Mouse (Mus musculus) heart, embryonic 10.5 days (tissue): ENCODE results near the gene Spink8. TPM values are rescaled to one million over a fixed set of nuclear protein-coding genes. Genes with fewer than 3 reads are reported as not detected.

Source experiments
- DNase-seq: peaks from one replicate; pipeline ENCODE4 v3.0.0-alpha.2; 2017; ENCODE audit warnings: low spot score
- H3K27ac ChIP-seq: fragments of 300-500 bp; sonication (generic); 2 replicates; pipeline ENCODE4 v1.5.1; 2016; ENCODE audit warnings: mild to moderate bottlenecking
- H3K27me3 ChIP-seq: fragments of 300-500 bp; sonication (generic); 2 replicates; pipeline ENCODE4 v1.6.1; 2016; ENCODE audit warnings: mild to moderate bottlenecking; ENCODE audit not compliant: poor library complexity, insufficient read depth, severe bottlenecking
- H3K36me3 ChIP-seq: fragments of 300-500 bp; sonication (generic); 2 replicates; pipeline ENCODE4 v1.6.1; 2016; ENCODE audit warnings: mild to moderate bottlenecking, moderate library complexity
- H3K4me1 ChIP-seq: fragments of 300-500 bp; sonication (generic); 2 replicates; pipeline ENCODE4 v1.6.1; 2016; ENCODE audit warnings: mild to moderate bottlenecking
- H3K4me3 ChIP-seq: fragments of 300-500 bp; sonication (generic); 2 replicates; pipeline ENCODE4 v1.5.1; 2016; ENCODE audit warnings: mild to moderate bottlenecking, moderate library complexity
- H3K9me3 ChIP-seq: fragments of 300-500 bp; sonication (generic); 2 replicates; pipeline ENCODE4 v1.6.1; 2016; ENCODE audit warnings: mild to moderate bottlenecking, moderate library complexity
- WGBS: fragments of 180-500 bp; shearing (Covaris S2); methylation state at CpG from one replicate; pipeline ENCODE4 v1.1.7; 2016; 5-methylcytosine and 5-hydroxymethylcytosine counted together
- polyA plus RNA-seq: library from polyadenylated mRNA; unstranded; fragments of >200 nt; fragmentation: Nextera tagmentation; extraction: Ambion mirVana; gene quantifications from 2 replicates; pipeline ENCODE4 v1.2.1, GENCODE M21; 2016

The Spink8 gene
- polyA plus RNA-seq, 1 experiment from 2014 or later = not detected

DNA sequence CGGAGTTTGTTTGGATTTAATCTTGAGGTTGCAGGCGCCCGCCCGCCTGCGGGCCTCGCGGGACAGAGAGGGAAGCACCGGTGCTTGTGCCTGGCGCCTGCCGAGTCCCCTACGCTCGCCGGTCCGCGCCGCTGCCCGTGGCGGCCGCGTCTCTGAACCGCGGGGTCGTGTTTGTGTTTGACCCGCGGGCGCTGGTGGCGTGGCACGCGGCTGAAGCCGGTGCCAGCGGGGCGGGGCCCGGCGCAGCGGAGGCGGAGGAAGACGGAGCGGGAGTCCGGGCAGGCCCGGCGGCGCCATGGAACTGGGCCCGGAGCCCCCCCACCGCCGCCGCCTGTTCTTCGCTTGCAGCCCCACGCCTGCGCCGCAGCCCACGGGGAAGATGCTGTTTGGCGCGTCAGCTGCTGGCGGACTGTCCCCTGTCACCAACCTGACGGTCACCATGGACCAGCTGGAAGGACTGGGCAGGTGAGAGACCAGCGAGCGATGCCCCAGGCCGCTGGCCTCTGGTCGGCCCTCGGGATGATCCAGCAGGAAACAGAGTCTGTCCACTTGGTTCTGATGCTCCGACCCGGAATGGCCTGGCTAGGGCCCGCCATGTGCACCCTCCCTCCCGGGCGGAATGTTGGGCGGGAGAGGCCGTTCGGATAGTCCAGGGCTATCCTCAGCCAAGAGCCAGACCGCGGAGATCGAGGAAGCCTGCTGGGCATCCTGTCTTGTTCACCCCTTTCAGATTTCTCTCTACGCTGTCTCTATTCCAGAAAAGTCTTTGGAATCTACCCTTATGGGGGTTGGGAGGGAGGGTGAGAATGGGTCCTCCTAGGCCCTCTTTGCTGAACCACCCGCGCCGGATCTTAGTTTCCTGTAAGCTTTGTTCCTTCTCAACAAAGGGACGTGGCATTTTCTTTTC, 63.9 kb downstream of the Spink8 start:
- Histone ChIP-seq H3K4me3 (peak overlapping the region; percentile 100), H3K36me3 (peaks cover 36% of the 10 kb centered on the region), H3K27ac (peak overlapping the region; percentile 97), H3K4me1 (peaks cover 12% of the 10 kb centered on the region), H3K9me3 (no peaks in the 10 kb centered on the region), H3K27me3 (no peaks in the 10 kb centered on the region)
- under 1% methylated on average over 76 of the region's 76 CpGs for WGBS
- peak; percentile 86 for DNase-seq

Other genes with a start within 250 kb of the Spink8 start
- not detected in 2 replicates for gene Fbxw15, start 244.0 kb upstream of the Spink8 start, polyA plus RNA-seq
- not detected in 2 replicates for gene Fbxw24, start 186.2 kb upstream of the Spink8 start, polyA plus RNA-seq
- not detected in 2 replicates for gene Fbxw25, start 147.6 kb upstream of the Spink8 start, polyA plus RNA-seq
- gene Fbxw18, start 109.6 kb upstream of the Spink8 start, polyA plus RNA-seq = not detected in 2 replicates
- not detected in 2 replicates for gene Fbxw26, start 66.2 kb upstream of the Spink8 start, polyA plus RNA-seq
- not detected in 2 replicates for gene Fbxw27, start 21.6 kb upstream of the Spink8 start, polyA plus RNA-seq
- gene Nme6, start 20.5 kb downstream of the Spink8 start, polyA plus RNA-seq = 84.4 and 93.4 TPM in 2 replicates
- gene Camp, start 37.3 kb downstream of the Spink8 start, polyA plus RNA-seq = not detected in 2 replicates
- 24.5 and 37.8 TPM in 2 replicates for gene Cdc25a, start 63.3 kb downstream of the Spink8 start, polyA plus RNA-seq
- 69.1 and 88.4 TPM in 2 replicates for gene Map4, start 119.2 kb downstream of the Spink8 start, polyA plus RNA-seq